ENCODE assay signal across 9 mouse cellular contexts in genomic region chr2:13168743-13169142, GRCm38 (mm10).
A peak's percentile ranks its signal among the peaks of the same experiment; 100 is the strongest.
DNase-seq lines count a peak whose midpoint lies in the region; ATAC-seq and TF ChIP-seq lines count a peak whose summit lies in the region.
"Had no signal": no experiment of that assay in that cellular context is flagged by ENCODE, and none has a peak within 500 bp of the region (broad histone marks: within the 10 kb centered on the region; RNA-seq: fewer than 3 reads in every experiment).

No protein-coding gene starts in this region.

- no peak for TF ChIP-seq EP300 in heart, postnatal 0 days (IDR thresholded peaks at IDR 0.05; ENCODE audit: low read depth)

- no peak for ATAC-seq in heart, postnatal 0 days (ENCODE audit: insufficient read depth, low read depth)
- no peak for ATAC-seq in erythroid progenitor cell, adult 5-6 weeks (replicated peaks; ENCODE audit: low FRiP score, poor library complexity, severe bottlenecking)

- no peaks in the 10 kb centered on the region for H3K9me3 ChIP-seq in heart, postnatal 0 days (replicated peaks; ENCODE audit: control insufficient read depth, low read length)
- H3K9me3 ChIP-seq: midbrain, embryonic 12.5 days had no signal

- TF ChIP-seq CTCF in heart, postnatal 0 days (IDR thresholded peaks at IDR 0.05; ENCODE audit: low read depth), result peak; percentile 50

- no peak overlapping the region for H3K9ac ChIP-seq in heart, postnatal 0 days (replicated peaks; ENCODE audit: low read depth, low read length)
- H3K9ac ChIP-seq: midbrain, embryonic 12.5 days had no signal

- H3K36me3 ChIP-seq in heart, postnatal 0 days (replicated peaks; ENCODE audit: control insufficient read depth, insufficient read depth, low read length), result peaks cover 9% of the 10 kb centered on the region
- H3K36me3 ChIP-seq: midbrain, embryonic 12.5 days had no signal

- 39% methylated on average over 5 of the region's 5 CpGs for WGBS in heart, postnatal 0 days

- DNase-seq in adrenal gland, adult 18-20 months (ENCODE audit: low spot score in 2 of 2), result peak; percentile 15 to 26
- no peak for DNase-seq in adrenal gland, postnatal 4 days (ENCODE audit: low spot score in 2 of 2)
- peak; percentile 53 for DNase-seq in left cerebral cortex, postnatal 4 days
- DNase-seq in left cerebral cortex, adult 9 months (ENCODE audit: low spot score in 2 of 2), result no peak
- DNase-seq in heart, postnatal 0 days (ENCODE audit: low spot score), result no peak
- peak; percentile 27 for DNase-seq in lung, postnatal 25 days (ENCODE audit: low spot score)
- no peak for DNase-seq in spleen, adult 12 weeks (ENCODE audit: low spot score)

- no peak overlapping the region for H3K4me3 ChIP-seq in heart, postnatal 0 days (ENCODE audit: low read depth, low read length)
- H3K4me3 ChIP-seq: midbrain, embryonic 12.5 days had no signal

- H3K4me1 ChIP-seq in heart, postnatal 0 days (ENCODE audit: control insufficient read depth, insufficient read depth), result no peaks in the 10 kb centered on the region
- H3K4me1 ChIP-seq: midbrain, embryonic 12.5 days had no signal

- no peak overlapping the region for H3K4me2 ChIP-seq in heart, postnatal 0 days (ENCODE audit: low read depth, low read length)
- H3K4me2 ChIP-seq: midbrain, embryonic 12.5 days had no signal

- no peaks in the 10 kb centered on the region for H3K27me3 ChIP-seq in heart, postnatal 0 days (ENCODE audit: control insufficient read depth, insufficient read depth, low read length)

- no peak overlapping the region for H3K27ac ChIP-seq in heart, postnatal 0 days (ENCODE audit: low read depth)
- H3K27ac ChIP-seq: midbrain, embryonic 12.5 days had no signal

- intact Hi-C loops in left cerebral cortex, postnatal 4 days (cut with DNase I), result no loop called here

Comparison
In these comparisons a context has a peak if more than half of its experiments do, and no peak if none do; other contexts are left out.
1. DNase-seq: peak in adrenal gland, adult 18-20 months (2 of 2), left cerebral cortex, postnatal 4 days (single experiment) and lung, postnatal 25 days (single experiment); none in adrenal gland, postnatal 4 days (0 of 2), left cerebral cortex, adult 9 months (0 of 2), heart, postnatal 0 days (single experiment) and spleen, adult 12 weeks (single experiment).